Mouse (Mus musculus): ENCODE results near the gene 6430548M08Rik.

The 6430548M08Rik gene

GRCm38 (mm10) chr8:120146051-120146450 is 32.1 kb downstream of the 6430548M08Rik start:
- no peak for DNase-seq

GRCm38 (mm10) chr8:120150028-120150427 is 36.1 kb downstream of the 6430548M08Rik start:
- DNase-seq, result no peak

GRCm38 (mm10) chr8:120151151-120151550 is 37.2 kb downstream of the 6430548M08Rik start:
- DNase-seq, result no peak

GRCm38 (mm10) chr8:120152636-120153035 is 38.7 kb downstream of the 6430548M08Rik start:
- DNase-seq, result no peak

GRCm38 (mm10) chr8:120160366-120160765 is 46.4 kb downstream of the 6430548M08Rik start:
- no peak for DNase-seq

GRCm38 (mm10) chr8:120161658-120162403 is 47.9 kb downstream of the 6430548M08Rik start:
- no peak for DNase-seq

- no peak for DNase-seq
Observed at GRCm38 (mm10) chr8:120162404-120162752, 48.4 kb downstream of the 6430548M08Rik start.

- no peak for DNase-seq
Observed at GRCm38 (mm10) chr8:120163376-120163775, 49.4 kb downstream of the 6430548M08Rik start.

GRCm38 (mm10) chr8:120164026-120164425 is 50.1 kb downstream of the 6430548M08Rik start:
- DNase-seq, result no peak

GRCm38 (mm10) chr8:120167136-120167535 is 53.2 kb downstream of the 6430548M08Rik start:
- DNase-seq, result no peak

- no peak for DNase-seq
Observed at GRCm38 (mm10) chr8:120167821-120168220, 53.9 kb downstream of the 6430548M08Rik start.

GRCm38 (mm10) chr8:120169119-120169518 is 55.2 kb downstream of the 6430548M08Rik start:
- no peak for DNase-seq

- DNase-seq, result no peak
Observed at GRCm38 (mm10) chr8:120173195-120173594, 59.2 kb downstream of the 6430548M08Rik start.

- no peak for DNase-seq
Observed at GRCm38 (mm10) chr8:120174606-120175005, 60.7 kb downstream of the 6430548M08Rik start.

GRCm38 (mm10) chr8:120176605-120177004 is 62.7 kb downstream of the 6430548M08Rik start:
- no peak for DNase-seq

- peak; percentile 48 to 68 for DNase-seq
Observed at GRCm38 (mm10) chr8:120177318-120178123, 63.6 kb downstream of the 6430548M08Rik start, which contains the start of gene Fam92b. Fam92b (minus strand) TSS chr8:120177466.

- DNase-seq, result no peak
Observed at GRCm38 (mm10) chr8:120178124-120178514, 64.2 kb downstream of the 6430548M08Rik start.

GRCm38 (mm10) chr8:120179027-120179431 is 65.1 kb downstream of the 6430548M08Rik start:
- peak; percentile 79 to 86 for DNase-seq

GRCm38 (mm10) chr8:120180445-120180970 is 66.6 kb downstream of the 6430548M08Rik start:
- no peak for DNase-seq

GRCm38 (mm10) chr8:120181274-120181673 is 67.3 kb downstream of the 6430548M08Rik start:
- DNase-seq, result no peak

- DNase-seq, result no peak
Observed at GRCm38 (mm10) chr8:120181861-120182414, 68.0 kb downstream of the 6430548M08Rik start.

GRCm38 (mm10) chr8:120184366-120184765 is 70.4 kb downstream of the 6430548M08Rik start:
- DNase-seq, result no peak
